Mouse (Mus musculus): ENCODE measurements at regions not wholly inside any gene's neighbourhood (a gene's known extent, or its start where the extent isn't known, plus 50 kb on each side); places are given as distances from the start of the nearest gene placed in this dataset.

DNA sequence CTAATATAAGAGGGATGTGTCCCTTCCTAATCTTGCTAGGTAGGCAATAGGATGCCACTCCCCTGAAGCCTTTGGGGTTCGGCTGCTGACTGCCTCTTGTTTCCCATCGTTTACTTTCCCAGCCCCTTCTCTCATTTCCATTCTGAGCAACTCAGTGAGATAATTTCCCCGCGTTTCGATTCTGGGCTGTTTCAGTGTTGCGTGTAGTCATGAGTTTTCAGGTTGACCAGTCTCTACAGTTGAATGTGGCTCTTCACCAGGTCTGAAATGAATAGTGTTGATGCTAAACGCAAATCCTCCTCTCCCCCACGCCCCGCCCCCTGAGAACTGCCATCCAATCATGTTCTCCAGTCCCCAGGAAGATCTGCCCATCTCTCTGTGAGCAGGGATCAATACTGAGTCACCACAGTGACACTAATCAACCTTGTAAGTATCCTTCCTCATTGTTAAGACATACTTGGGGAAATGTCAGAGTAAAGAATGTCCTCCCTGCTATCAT lies 890.6 kb downstream of the Gsdmc2 start:
- no peaks in the 10 kb centered on the region for H3K4me1 ChIP-seq (ENCODE audit: control insufficient read depth, insufficient read depth, low read depth, low read length)
- H3K36me3 ChIP-seq (ENCODE audit: control insufficient read depth, insufficient read depth, low read length), result no peaks in the 10 kb centered on the region
- H3K27me3 ChIP-seq (replicated peaks; ENCODE audit: control insufficient read depth, insufficient read depth, low read length), result no peaks in the 10 kb centered on the region
- H3K27ac ChIP-seq (ENCODE audit: low read depth, low read length), result no peak overlapping the region
- H3K4me3 ChIP-seq (ENCODE audit: low read length), result no peak overlapping the region
- no peak overlapping the region for H3K4me2 ChIP-seq (ENCODE audit: low read length)
- WGBS, result 78% methylated on average over 9 of the region's 9 CpGs
- H3K9ac ChIP-seq (ENCODE audit: low read depth, low read length), result no peak overlapping the region
- no peak for ATAC-seq
- H3K9me3 ChIP-seq (ENCODE audit: control insufficient read depth, low read length), result no peaks in the 10 kb centered on the region

DNA sequence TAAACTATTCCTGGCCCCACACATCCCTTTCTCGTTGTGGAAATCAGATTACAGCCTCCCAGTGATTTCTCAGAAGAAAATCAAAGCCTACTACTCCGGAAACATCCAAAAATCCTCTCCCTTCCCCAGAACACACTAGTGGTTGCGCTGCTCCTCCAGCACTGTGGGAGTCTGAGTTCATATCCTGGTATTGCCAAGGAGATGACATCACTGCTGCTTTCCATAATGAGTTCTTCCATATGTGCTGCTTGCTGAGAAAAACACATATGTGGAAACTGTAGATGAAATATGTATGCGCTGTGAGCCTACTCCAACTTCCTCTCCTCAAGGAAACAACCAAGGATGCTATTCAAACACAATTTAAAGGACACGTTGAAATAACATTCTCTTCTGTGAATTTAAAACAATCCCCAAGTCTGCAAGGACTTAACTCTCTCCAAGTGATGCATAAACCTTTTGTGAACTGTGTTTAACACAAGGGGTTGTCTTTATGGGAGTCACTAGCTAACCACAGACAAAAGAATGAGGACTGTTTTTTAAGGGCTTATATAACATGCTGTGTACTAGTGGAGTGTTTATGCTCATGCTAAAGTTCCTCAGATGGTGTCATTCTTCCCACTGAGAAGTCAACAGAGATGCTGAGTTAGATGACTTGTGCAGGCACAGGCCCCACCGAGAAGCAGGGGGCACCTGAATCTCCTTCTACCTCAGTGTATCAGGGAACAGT lies 891.6 kb downstream of the Gsdmc2 start:
- H3K9ac ChIP-seq (ENCODE audit: low read depth, low read length), result no peak overlapping the region
- no peak for ATAC-seq
- 70% methylated on average over 6 of the region's 6 CpGs for WGBS
- H3K36me3 ChIP-seq (ENCODE audit: control insufficient read depth, insufficient read depth, low read length), result no peaks in the 10 kb centered on the region
- no peaks in the 10 kb centered on the region for H3K9me3 ChIP-seq (ENCODE audit: control insufficient read depth, low read length)
- no peak overlapping the region for H3K4me3 ChIP-seq (ENCODE audit: low read length)
- no peaks in the 10 kb centered on the region for H3K4me1 ChIP-seq (ENCODE audit: control insufficient read depth, insufficient read depth, low read depth, low read length)
- no peak overlapping the region for H3K4me2 ChIP-seq (ENCODE audit: low read length)
- H3K27ac ChIP-seq (ENCODE audit: low read depth, low read length), result no peak overlapping the region
- H3K27me3 ChIP-seq (replicated peaks; ENCODE audit: control insufficient read depth, insufficient read depth, low read length), result no peaks in the 10 kb centered on the region

DNA sequence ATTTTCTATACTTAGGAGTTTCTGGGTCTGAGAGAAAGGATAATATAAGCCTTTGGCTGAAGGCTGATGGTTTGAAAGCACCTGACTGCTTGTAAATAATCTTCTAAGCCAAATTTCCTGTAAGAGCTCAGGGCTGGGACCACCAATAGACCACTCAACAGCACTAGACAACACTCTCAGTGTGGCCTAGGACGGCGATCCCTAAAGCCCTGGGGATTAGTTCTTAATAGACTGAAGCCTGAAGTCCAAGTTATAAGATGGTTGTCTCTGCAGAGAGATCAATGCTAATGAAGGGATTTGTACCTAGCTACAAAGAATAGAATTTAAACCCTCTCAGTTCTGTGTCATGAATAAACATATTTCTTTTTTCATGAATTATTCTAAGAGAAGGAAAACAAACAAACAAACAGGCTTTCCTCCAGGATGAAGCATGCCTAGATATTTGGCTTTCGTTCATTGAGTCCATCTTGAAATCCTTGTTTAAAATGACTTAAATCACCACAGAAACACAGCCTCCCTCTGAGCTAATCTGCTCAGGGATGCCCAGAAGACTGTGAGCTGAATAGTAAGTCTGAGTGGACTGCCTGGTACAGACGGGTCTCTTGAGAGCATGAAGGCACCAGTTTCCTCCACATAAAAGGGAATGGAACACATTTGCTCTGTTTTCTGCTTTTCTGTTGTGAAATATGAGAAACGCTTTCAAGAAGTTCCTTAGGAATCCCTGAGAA lies 892.3 kb downstream of the Gsdmc2 start:
- Histone ChIP-seq H3K27me3 (replicated peaks; ENCODE audit: control insufficient read depth, insufficient read depth, low read length) (no peaks in the 10 kb centered on the region), H3K36me3 (ENCODE audit: control insufficient read depth, insufficient read depth, low read length) (no peaks in the 10 kb centered on the region), H3K4me2 (ENCODE audit: low read length) (no peak overlapping the region), H3K9ac (ENCODE audit: low read depth, low read length) (no peak overlapping the region), H3K9me3 (ENCODE audit: control insufficient read depth, low read length) (no peaks in the 10 kb centered on the region), H3K4me3 (ENCODE audit: low read length) (no peak overlapping the region), H3K27ac (ENCODE audit: low read depth, low read length) (no peak overlapping the region), H3K4me1 (ENCODE audit: control insufficient read depth, insufficient read depth, low read depth, low read length) (no peaks in the 10 kb centered on the region)
- no peak for ATAC-seq
- 72% methylated on average over 5 of the region's 5 CpGs for WGBS

DNA sequence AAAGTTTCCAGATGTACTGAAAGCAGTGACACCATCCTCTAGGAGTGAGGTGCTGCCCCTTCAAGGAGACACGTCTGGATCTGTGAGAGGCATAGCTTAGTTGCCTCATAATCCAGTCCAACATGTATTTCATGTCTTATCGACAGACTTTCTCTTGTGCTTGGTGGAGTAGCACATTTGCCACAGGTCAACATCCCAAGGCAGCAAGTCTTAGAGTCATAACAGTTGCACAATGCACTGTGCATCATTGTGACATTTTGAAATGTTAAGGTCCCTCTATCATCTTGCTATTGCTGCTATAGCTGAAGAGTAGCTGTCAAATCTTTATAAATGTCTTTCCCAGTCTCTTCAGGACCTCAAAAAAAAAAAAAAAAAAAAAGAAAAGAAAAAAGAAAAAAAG lies 905.6 kb downstream of the Gsdmc2 start:
- H3K9ac ChIP-seq (ENCODE audit: low read depth, low read length), result no peak overlapping the region
- no peak for ATAC-seq
- 83% methylated on average over 2 of the region's 2 CpGs for WGBS
- no peak overlapping the region for H3K4me2 ChIP-seq (ENCODE audit: low read length)
- no peak overlapping the region for H3K27ac ChIP-seq (ENCODE audit: low read depth, low read length)
- no peaks in the 10 kb centered on the region for H3K4me1 ChIP-seq (ENCODE audit: control insufficient read depth, insufficient read depth, low read depth, low read length)
- H3K4me3 ChIP-seq (ENCODE audit: low read length), result no peak overlapping the region
- no peaks in the 10 kb centered on the region for H3K9me3 ChIP-seq (ENCODE audit: control insufficient read depth, low read length)
- no peaks in the 10 kb centered on the region for H3K27me3 ChIP-seq (replicated peaks; ENCODE audit: control insufficient read depth, insufficient read depth, low read length)
- no peaks in the 10 kb centered on the region for H3K36me3 ChIP-seq (ENCODE audit: control insufficient read depth, insufficient read depth, low read length)

DNA sequence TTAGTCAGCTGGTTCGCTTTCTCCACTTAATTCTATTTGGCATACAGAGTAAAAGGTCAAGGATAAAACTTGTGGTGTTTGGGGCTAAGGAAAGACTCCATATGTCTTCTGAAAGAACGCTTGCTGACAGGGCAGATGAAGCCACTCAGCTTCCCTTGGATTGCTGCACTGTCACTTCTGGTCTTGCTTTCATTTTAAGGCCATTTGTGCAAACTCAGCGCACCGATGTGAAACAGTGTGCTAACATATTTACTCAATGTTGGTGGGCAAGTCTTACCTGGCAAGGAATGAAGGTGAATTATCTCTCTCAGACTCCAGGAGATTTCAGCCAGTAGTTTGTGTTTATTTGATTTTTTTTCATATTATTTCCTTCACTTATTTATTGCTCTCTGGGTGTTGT lies 907.2 kb downstream of the Gsdmc2 start:
- Histone ChIP-seq H3K4me2 (ENCODE audit: low read length) (no peak overlapping the region), H3K27me3 (replicated peaks; ENCODE audit: control insufficient read depth, insufficient read depth, low read length) (no peaks in the 10 kb centered on the region), H3K9ac (ENCODE audit: low read depth, low read length) (no peak overlapping the region), H3K4me1 (ENCODE audit: control insufficient read depth, insufficient read depth, low read depth, low read length) (no peaks in the 10 kb centered on the region), H3K4me3 (ENCODE audit: low read length) (no peak overlapping the region), H3K36me3 (ENCODE audit: control insufficient read depth, insufficient read depth, low read length) (no peaks in the 10 kb centered on the region), H3K9me3 (ENCODE audit: control insufficient read depth, low read length) (no peaks in the 10 kb centered on the region), H3K27ac (ENCODE audit: low read depth, low read length) (no peak overlapping the region)
- 87% methylated on average over 4 of the region's 4 CpGs for WGBS
- ATAC-seq, result no peak

DNA sequence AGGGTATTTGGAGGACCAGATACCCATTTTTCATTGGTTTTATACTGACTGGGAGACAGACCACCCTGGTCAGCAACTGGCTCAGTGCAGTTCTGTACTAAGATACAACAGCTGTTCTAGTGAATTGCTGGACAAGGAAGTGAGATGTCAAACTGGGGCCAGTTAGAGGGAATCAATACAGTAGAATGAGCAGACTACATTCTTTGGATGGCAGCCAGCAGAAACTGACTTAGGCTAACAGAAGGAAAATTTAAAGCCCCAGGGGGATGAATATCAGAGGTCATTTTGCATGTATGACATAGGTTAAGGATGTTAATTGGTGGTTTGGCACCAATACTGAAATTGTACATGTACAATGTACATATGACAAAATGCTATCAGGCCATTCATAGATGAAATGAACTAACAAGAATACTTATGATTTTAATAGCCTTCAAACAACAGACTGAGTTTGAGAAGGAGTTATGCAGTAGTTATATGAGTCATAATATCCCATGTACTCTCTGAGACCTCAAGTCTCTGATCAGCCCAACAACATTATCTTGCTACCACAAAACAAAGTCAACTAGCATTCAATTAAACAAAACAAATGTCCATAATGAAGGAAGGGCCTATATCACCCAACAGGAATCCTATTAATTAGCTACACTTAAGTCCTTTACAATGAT lies 910.3 kb downstream of the Gsdmc2 start:
- no peak overlapping the region for H3K9ac ChIP-seq (ENCODE audit: low read depth, low read length)
- peak; percentile 64; the same call in 1 of the 2 replicates for ATAC-seq
- no peaks in the 10 kb centered on the region for H3K36me3 ChIP-seq (ENCODE audit: control insufficient read depth, insufficient read depth, low read length)
- no peak overlapping the region for H3K4me3 ChIP-seq (ENCODE audit: low read length)
- no peak overlapping the region for H3K4me2 ChIP-seq (ENCODE audit: low read length)
- no peaks in the 10 kb centered on the region for H3K9me3 ChIP-seq (ENCODE audit: control insufficient read depth, low read length)
- no peak overlapping the region for H3K27ac ChIP-seq (ENCODE audit: low read depth, low read length)
- H3K27me3 ChIP-seq (replicated peaks; ENCODE audit: control insufficient read depth, insufficient read depth, low read length), result no peaks in the 10 kb centered on the region
- H3K4me1 ChIP-seq (ENCODE audit: control insufficient read depth, insufficient read depth, low read depth, low read length), result no peaks in the 10 kb centered on the region

DNA sequence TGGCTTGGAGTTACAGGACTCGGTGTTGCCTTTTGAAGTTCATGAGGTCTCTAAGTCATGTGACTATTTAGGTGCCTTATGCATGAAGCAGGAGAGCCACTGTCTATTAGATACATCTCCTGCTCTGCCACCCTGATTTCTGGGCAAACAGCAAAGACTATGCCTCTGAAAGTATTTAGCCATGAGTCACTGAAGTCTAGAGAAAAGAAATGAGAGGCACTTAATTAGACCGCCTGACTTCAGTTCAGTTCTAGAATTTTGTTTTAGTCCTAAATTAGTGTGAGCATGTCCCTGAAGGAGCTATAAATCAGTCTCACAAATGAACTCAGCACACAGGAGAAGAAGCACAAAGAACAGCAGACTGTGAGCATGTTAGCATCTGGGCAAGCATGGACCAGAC lies 924.5 kb downstream of the Gsdmc2 start:
- Histone ChIP-seq H3K9ac (ENCODE audit: low read depth, low read length) (no peak overlapping the region), H3K4me2 (ENCODE audit: low read length) (no peak overlapping the region), H3K9me3 (ENCODE audit: control insufficient read depth, low read length) (no peaks in the 10 kb centered on the region), H3K27ac (ENCODE audit: low read depth, low read length) (no peak overlapping the region), H3K36me3 (ENCODE audit: control insufficient read depth, insufficient read depth, low read length) (no peaks in the 10 kb centered on the region), H3K27me3 (replicated peaks; ENCODE audit: control insufficient read depth, insufficient read depth, low read length) (no peaks in the 10 kb centered on the region), H3K4me3 (ENCODE audit: low read length) (no peak overlapping the region), H3K4me1 (ENCODE audit: control insufficient read depth, insufficient read depth, low read depth, low read length) (no peaks in the 10 kb centered on the region)
- 87% methylated on average over 2 of the region's 2 CpGs for WGBS
- ATAC-seq, result no peak

DNA sequence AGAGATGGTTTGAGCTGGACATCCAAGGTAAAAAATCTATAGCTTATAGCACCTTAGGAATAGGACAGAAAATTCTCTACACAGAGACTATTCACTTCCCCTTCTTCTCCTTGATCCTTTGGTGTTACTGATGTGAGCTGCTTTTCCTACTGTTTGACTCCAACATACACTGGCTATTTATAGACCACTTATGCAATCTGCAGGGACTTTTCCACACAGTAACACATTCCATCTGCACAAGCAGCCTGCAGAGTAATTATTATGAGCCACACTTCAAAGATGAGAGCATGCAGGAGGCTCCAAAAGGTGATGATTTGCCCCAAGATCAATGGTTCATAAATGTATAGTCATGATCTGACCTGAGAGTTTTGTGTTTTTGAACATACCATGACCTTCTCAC lies 925.7 kb downstream of the Gsdmc2 start:
- Histone ChIP-seq H3K27ac (ENCODE audit: low read depth, low read length) (no peak overlapping the region), H3K9me3 (ENCODE audit: control insufficient read depth, low read length) (no peaks in the 10 kb centered on the region)
- ATAC-seq, result no peak

DNA sequence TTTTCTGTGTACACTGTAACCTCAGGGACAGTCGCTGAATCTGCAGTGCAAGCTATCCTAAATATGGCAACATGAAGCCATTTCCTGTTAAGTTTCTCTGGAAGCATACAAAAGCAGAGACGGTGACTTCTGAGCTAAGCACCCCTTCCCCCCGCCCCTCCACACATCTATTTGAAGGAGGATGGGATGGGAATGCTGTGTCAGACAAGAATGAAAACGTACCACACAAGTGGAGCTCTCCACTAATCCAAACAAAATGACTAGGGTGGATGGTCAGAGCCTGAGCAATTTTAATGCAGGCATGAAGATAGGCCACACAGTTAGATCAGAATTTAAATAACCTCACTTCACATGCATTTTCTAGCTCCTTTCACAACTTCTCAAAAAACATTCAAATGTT lies 936.6 kb downstream of the Gsdmc2 start:
- 62% methylated on average over 4 of the region's 4 CpGs for WGBS
- Histone ChIP-seq H3K27me3 (replicated peaks; ENCODE audit: control insufficient read depth, insufficient read depth, low read length) (no peaks in the 10 kb centered on the region), H3K4me2 (ENCODE audit: low read length) (no peak overlapping the region), H3K4me3 (ENCODE audit: low read length) (no peak overlapping the region), H3K4me1 (ENCODE audit: control insufficient read depth, insufficient read depth, low read depth, low read length) (peaks cover under 1% of the 10 kb centered on the region), H3K27ac (ENCODE audit: low read depth, low read length) (no peak overlapping the region), H3K9ac (ENCODE audit: low read depth, low read length) (no peak overlapping the region), H3K9me3 (ENCODE audit: control insufficient read depth, low read length) (no peaks in the 10 kb centered on the region), H3K36me3 (ENCODE audit: control insufficient read depth, insufficient read depth, low read length) (no peaks in the 10 kb centered on the region)
- ATAC-seq, result no peak

More for the DNA sequence above, 925.7 kb downstream of the Gsdmc2 start:
- H3K27me3 ChIP-seq (replicated peaks; ENCODE audit: control insufficient read depth, insufficient read depth, low read length), result no peaks in the 10 kb centered on the region
- no peaks in the 10 kb centered on the region for H3K4me1 ChIP-seq (ENCODE audit: control insufficient read depth, insufficient read depth, low read depth, low read length)
- H3K9ac ChIP-seq (ENCODE audit: low read depth, low read length), result no peak overlapping the region
- no peak overlapping the region for H3K4me3 ChIP-seq (ENCODE audit: low read length)
- H3K36me3 ChIP-seq (ENCODE audit: control insufficient read depth, insufficient read depth, low read length), result no peaks in the 10 kb centered on the region
- no peak overlapping the region for H3K4me2 ChIP-seq (ENCODE audit: low read length)
